Mouse (Mus musculus): Measurements from ENCODE around the gene Slc24a3.
A peak's percentile ranks its signal among the peaks of the same experiment; 100 is the strongest.

Slc24a3 gene

DNA sequence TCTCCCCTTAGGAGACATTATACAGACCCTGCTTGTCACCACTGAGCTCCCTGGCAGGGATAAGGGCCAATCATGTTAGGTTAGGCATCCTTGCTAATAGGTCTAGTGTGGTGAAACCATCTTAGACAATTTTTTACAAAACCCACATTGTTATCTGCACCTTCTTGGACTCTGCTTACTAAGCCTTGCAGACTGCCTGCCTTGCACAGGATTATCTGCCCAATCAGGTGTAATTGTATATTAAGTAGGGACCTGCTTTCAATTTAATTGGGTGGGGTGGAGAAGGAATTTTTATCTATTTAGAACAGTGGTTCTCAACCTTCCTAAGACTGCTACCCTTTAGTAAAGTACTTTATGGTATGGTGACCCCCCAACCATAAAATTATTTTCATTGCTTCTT lies 394.9 kb downstream of the Slc24a3 start:
- no peak for DNase-seq

DNA sequence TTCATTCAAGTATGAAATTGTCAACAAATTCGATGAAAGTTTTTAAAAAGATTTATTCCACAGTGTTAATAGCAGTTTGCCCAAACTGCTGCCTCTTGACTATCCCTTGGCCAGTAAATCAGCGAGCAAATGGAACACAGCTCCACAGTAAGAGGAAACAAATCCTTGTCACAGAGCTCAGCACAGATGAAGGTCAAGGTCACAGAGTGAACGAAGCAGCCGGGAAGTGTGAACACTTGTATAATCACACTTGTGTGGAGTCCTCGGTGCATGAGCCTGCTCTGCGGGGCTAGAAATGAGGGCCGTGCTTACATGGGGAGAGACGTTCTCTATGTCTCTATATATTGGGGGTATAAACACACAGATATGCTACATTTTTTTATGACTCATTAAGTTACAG lies 397.0 kb downstream of the Slc24a3 start:
- no peak for DNase-seq

GRCm38 (mm10) chr2:145566904-145567303 lies 399.4 kb downstream of the Slc24a3 start:
- no peak for DNase-seq

DNA sequence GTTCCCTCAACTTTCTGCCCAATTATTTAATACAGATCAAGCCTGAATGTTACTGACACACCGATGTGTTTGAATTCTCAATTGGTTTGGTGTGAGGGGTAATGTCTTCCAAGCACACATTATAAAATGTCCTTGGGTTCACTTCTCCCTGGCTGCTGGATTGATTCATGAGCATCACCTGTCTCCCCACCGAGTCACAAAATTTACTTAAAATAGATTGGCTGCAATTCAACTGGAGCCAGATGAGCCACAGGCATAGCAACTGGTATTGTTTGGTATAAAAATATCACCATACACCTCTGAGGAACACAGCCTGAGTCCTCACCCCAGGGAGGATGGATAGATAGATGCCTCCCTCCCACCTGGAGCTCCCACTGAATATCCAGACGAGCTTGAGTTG lies 404.4 kb downstream of the Slc24a3 start:
- DNase-seq = no peak

- DNase-seq = no peak
Observed at GRCm38 (mm10) chr2:145574148-145574547, 406.6 kb downstream of the Slc24a3 start.

DNA sequence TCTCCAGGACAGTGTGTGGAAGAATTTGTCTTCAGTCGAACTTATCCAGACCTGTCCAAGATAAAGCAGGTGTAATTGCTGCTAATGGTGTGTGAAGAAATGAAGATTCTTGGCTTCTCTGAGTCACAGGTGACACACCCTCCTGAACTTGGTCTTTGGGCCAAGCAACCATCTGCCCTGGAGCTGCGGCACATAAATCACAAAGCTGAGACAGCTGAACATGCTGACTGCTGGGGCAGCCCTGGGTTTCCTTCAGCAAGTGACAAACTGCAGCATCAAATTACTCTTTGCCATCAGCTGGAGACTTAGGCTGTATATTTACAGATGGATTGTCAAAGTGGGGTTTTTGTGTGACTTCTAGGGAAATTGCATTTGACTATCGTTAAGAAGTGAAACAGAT lies 415.5 kb downstream of the Slc24a3 start:
- DNase-seq = no peak

DNA sequence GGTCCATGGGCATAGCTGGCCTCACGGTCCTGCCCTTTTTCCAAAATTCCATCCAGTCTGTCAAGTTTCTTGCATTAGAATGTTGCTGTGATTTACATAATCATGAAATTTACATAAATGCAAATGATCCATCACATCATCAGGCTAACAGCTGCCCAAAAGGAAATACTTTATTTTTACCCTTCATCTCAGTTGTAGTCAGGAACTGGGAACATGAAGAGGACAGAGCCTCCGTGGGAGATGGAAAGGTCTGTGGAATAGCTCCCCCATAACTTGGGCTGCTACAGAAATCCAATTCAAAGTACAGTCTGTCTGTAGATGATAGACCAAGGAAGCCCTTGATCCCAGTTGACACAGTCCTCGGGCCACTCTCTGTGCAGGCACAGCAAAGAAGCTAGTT lies 417.9 kb downstream of the Slc24a3 start:
- DNase-seq = peak; percentile 18

- peak; percentile 59 for DNase-seq
Observed at GRCm38 (mm10) chr2:145588009-145588737, 420.6 kb downstream of the Slc24a3 start.

- no peak for DNase-seq
Observed at GRCm38 (mm10) chr2:145591881-145592280, 424.3 kb downstream of the Slc24a3 start.

DNA sequence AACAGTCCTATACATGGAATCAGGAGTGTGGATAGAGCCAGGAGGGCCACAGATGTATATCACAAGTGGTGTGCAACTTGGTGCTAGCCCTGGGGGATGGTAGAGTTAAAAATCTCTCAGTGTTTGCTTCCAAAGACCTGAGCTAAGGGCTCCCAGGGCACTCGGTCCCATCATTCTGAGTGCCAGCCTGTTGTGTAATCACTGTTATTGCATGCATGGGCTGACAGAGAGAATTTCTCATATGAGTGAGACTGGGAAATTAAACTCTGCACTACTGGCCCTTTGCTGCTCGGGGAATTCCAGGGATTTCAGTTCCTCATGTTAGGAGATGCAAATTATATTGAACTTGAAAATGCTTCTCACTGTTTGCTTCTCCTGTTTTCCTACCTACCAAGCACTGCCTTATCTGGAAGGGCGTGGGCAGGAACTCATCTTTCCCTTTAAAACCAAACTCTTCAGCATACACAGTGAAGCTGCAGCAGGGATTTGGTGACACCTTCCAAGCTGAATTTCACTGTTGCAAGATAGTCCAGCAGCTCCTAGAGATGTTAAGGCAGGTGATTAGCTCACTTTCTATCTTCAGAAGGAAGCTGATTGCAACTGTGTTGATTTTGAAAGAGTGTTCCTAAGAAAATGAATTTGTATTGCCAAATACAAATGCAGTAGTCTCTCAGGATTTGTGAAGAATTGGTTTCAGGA lies 426.2 kb downstream of the Slc24a3 start:
- DNase-seq = no peak

GRCm38 (mm10) chr2:145597866-145598265 lies 430.3 kb downstream of the Slc24a3 start:
- DNase-seq = no peak

GRCm38 (mm10) chr2:145607844-145608243 lies 440.3 kb downstream of the Slc24a3 start:
- no peak for DNase-seq

GRCm38 (mm10) chr2:145610796-145611705 lies 443.5 kb downstream of the Slc24a3 start:
- DNase-seq = peak; percentile 32

DNA sequence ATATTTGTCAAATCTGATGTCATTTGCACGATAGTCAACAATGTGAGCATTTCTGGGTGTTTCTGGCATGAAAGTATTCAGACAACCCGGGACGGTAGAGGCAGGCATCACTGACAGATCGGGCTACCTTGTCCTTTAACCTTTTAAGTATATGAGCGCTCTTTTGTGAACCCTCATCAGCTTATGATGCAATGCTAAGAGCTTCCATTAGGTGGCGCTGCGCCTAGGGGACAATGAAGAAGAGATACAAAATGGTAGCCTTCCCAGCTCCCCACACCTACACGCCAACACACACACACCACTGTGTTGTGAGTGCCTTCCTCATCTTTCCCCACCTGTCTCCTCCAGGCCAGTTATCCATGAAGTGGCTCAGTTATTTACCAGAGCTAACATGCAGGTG lies 445.4 kb downstream of the Slc24a3 start:
- no peak for DNase-seq

- no peak for DNase-seq
Observed at GRCm38 (mm10) chr2:145613705-145614104, 446.2 kb downstream of the Slc24a3 start.

DNA sequence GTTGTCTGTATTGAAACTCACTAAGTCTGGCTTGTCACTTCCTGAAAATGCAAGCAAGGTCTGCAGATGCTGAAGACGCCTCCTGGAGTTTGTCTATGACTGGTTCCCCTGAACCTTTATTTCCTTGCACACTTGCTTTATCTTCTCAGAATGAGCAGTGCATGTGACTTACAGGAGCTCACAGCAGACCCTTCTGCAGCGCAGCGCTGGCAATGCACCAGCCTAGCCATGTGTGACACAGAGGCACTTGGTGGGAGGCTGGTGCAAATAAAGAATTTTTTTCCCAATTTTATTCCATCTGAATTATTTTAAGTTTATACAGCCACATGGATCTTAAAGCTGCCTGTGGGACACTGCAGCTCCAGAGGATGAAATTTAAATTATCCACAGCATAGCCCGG lies 452.1 kb downstream of the Slc24a3 start:
- DNase-seq = peak; percentile 34

DNA sequence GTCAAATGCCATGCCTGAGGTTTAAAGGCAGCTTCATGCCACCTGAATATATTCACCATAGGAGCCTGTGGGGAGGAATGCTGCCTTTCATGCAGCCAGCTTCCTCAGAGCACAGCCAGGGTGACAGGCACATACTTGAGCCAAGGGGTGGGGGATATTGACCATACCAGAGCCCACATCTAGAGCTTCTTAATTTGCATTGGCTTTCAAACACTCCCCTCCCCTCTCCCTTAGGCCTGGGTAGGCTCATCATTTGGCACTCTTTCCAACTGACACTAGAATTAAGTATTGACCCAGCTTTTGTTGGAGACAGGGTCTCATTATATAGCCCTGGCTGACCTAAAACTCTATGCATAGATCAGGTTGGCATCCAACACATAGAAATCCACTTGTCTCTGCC lies 453.2 kb downstream of the Slc24a3 start:
- DNase-seq = no peak

GRCm38 (mm10) chr2:145621119-145621518 lies 453.6 kb downstream of the Slc24a3 start:
- DNase-seq = no peak

GRCm38 (mm10) chr2:145631123-145631798 lies 463.7 kb downstream of the Slc24a3 start:
- DNase-seq = no peak

DNA sequence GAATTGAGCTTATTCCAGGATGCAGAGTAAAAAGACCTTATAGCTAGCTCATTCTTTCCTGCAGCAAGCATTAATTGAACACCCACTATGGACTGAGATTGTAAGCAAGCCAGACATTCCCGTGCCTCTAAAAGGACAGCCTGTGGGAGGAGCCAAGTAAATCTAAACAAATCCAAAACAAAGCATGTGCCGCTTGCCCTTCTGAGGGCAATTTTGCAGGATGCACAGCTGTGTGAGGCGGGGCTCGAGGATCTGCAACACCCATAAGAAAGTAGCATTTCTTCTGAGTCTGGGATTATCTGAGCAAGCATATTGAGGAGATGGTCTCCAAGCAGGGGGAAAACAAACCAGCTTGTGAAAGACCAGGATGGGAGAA lies 464.2 kb downstream of the Slc24a3 start:
- no peak for DNase-seq

- DNase-seq = no peak
Observed at GRCm38 (mm10) chr2:145633811-145634210, 466.3 kb downstream of the Slc24a3 start.

GRCm38 (mm10) chr2:145640255-145640984 lies 472.9 kb downstream of the Slc24a3 start:
- DNase-seq = no peak
